Mouse (Mus musculus) kidney, adult 2 months (tissue): ENCODE measurements around the gene Tmem86a.

ENCODE experiments used
- CTCF ChIP-seq: fragments of 200-500 bp; conservative IDR thresholded peaks from 2 replicates; pipeline ENCODE4 v1.5.1; 2011; ENCODE audit warnings: low read depth, mild to moderate bottlenecking, control low read depth, low read length, moderate library complexity, mixed read lengths; ENCODE audit not compliant: insufficient read depth, insufficient read length
- POLR2A ChIP-seq: fragments of 200-500 bp; IDR thresholded peaks from one replicate; pipeline ENCODE4 v1.6.1; 2011; ENCODE audit warnings: low read depth, low read length, control low read depth

DNA sequence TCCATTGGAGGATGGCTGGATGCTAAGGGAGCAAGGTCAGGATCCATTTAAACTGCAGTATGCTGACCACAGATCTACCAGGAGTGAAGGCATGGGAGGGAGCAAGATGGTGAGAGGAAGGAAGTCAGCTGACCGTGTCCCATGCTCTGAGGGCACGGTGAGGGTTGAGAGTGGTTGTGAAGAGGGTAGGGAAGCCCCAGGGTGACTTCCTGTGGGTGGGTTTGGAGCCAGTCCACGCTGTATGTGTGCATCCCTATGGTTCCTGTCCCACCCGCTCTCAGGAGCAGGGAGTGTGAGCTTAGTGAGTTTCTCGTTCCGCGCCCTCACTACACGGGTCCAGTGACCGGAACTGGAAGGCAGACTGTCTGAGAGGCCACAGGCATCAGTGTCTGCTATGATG, 5.3 kb downstream of the Tmem86a start:
- TF ChIP-seq CTCF (no peak), POLR2A (no peak)
